8 mouse cellular contexts compared by ENCODE assay signal in genomic region chr13:38151069-38151588, GRCm38 (mm10). TPM values are rescaled to one million over a fixed set of nuclear protein-coding genes. Genes with fewer than 3 reads are reported as not detected.
DNase-seq lines count a peak whose midpoint lies in the region; ATAC-seq lines count a peak whose summit lies in the region.

Gene Dsp, plus strand, starts transcription at chr13:38151294.

- H3K9ac ChIP-seq in embryonic facial prominence, embryonic 12.5 days, result peak within 1 kb of the TSS; percentile 49
- peak within 1 kb of the TSS; percentile 81 for H3K9ac ChIP-seq in heart, embryonic 16.5 days (ENCODE audit: low read length)

- DNase-seq in right cerebral cortex, adult 18-20 months, result peak; percentile 5
- DNase-seq in right cerebral cortex, postnatal 36 days (ENCODE audit: low spot score in 2 of 2), result no peak
- peak; percentile 75 for DNase-seq in kidney, postnatal 10 days
- DNase-seq in lung, postnatal 36 days, result peak; percentile 72
- peak; percentile 4 to 16 for DNase-seq in right cerebral cortex, adult 2 months (ENCODE audit: low spot score in 2 of 2)
- no peak for DNase-seq in c-Kit-positive CD71-positive TER-119-positive erythroid progenitor cells, embryonic 14.5 days (ENCODE audit: low spot score)

- H3K4me3 ChIP-seq in embryonic facial prominence, embryonic 12.5 days, result peak within 1 kb of the TSS; percentile 48
- H3K4me3 ChIP-seq in heart, embryonic 16.5 days (ENCODE audit: low read length), result peak within 1 kb of the TSS; percentile 78

- H3K4me2 ChIP-seq in embryonic facial prominence, embryonic 12.5 days (replicated peaks), result peak within 1 kb of the TSS; percentile 81
- H3K4me2 ChIP-seq in heart, embryonic 16.5 days (ENCODE audit: low read depth, low read length), result peak within 1 kb of the TSS; percentile 73

- H3K27ac ChIP-seq in embryonic facial prominence, embryonic 12.5 days, result no peak within 1 kb of the TSS
- H3K27ac ChIP-seq in heart, embryonic 16.5 days (ENCODE audit: low read length), result peak within 1 kb of the TSS; percentile 97

- H3K27me3 ChIP-seq in embryonic facial prominence, embryonic 12.5 days, result peaks cover 51% of the 10 kb centered on the region
- peaks cover 6% of the 10 kb centered on the region; the same call in 1 of the 2 replicates for H3K27me3 ChIP-seq in heart, embryonic 16.5 days (ENCODE audit: control insufficient read depth, insufficient read depth, low read length)

- under 1% methylated on average over 47 of the region's 58 CpGs for WGBS in embryonic facial prominence, embryonic 12.5 days
- WGBS in heart, embryonic 16.5 days, result under 1% methylated on average over 53 of the region's 58 CpGs

- H3K9me3 ChIP-seq in embryonic facial prominence, embryonic 12.5 days, result no peaks in the 10 kb centered on the region
- H3K9me3 ChIP-seq in heart, embryonic 16.5 days (replicated peaks; ENCODE audit: control insufficient read depth, low read length), result no peaks in the 10 kb centered on the region

- H3K4me1 ChIP-seq in embryonic facial prominence, embryonic 12.5 days, result peaks cover 13% of the 10 kb centered on the region
- peaks cover 38% of the 10 kb centered on the region for H3K4me1 ChIP-seq in heart, embryonic 16.5 days (ENCODE audit: control insufficient read depth, insufficient read depth, low read length)

- ATAC-seq in embryonic facial prominence, embryonic 12.5 days (ENCODE audit: insufficient number of reproducible peaks, insufficient read depth, low FRiP score, low TSS enrichment), result peak; percentile 44
- peak; percentile 76 for ATAC-seq in heart, embryonic 16.5 days (replicated peaks; ENCODE audit: extremely low read depth, insufficient read depth, low FRiP score)

- no peaks in the 10 kb centered on the region for H3K36me3 ChIP-seq in embryonic facial prominence, embryonic 12.5 days
- no peaks in the 10 kb centered on the region for H3K36me3 ChIP-seq in heart, embryonic 16.5 days (ENCODE audit: control insufficient read depth, insufficient read depth)

RNA-seq across cellular contexts. Expression of gene Dsp, which starts in this region (rescaled TPM):
- 7.2 and 7.6 TPM in 2 replicates for polyA plus RNA-seq in embryonic facial prominence, embryonic 12.5 days (2016; fragmentation: Nextera tagmentation; extraction: Ambion mirVana)
- 40.0 and 44.1 TPM in 2 replicates for polyA plus RNA-seq in heart, embryonic 16.5 days (2015; fragmentation: Nextera tagmentation; extraction: Ambion mirVana)

Comparison
In these comparisons a context has a peak if more than half of its experiments do, and no peak if none do; other contexts are left out.
1. DNase-seq: peak in right cerebral cortex, adult 18-20 months (single experiment), kidney, postnatal 10 days (single experiment), lung, postnatal 36 days (single experiment) and right cerebral cortex, adult 2 months (2 of 2); none in right cerebral cortex, postnatal 36 days (0 of 2) and c-Kit-positive CD71-positive TER-119-positive erythroid progenitor cells, embryonic 14.5 days (single experiment).